Mouse (Mus musculus): ENCODE results near the gene Slc35c2. TPM values are rescaled to one million over a fixed set of nuclear protein-coding genes. Genes with fewer than 3 reads are reported as not detected.
A peak's percentile ranks its signal among the peaks of the same experiment; 100 is the strongest.

Gene Slc35c2
- polyA plus RNA-seq, 1 experiment from 2014 or later, result 135 TPM

DNA sequence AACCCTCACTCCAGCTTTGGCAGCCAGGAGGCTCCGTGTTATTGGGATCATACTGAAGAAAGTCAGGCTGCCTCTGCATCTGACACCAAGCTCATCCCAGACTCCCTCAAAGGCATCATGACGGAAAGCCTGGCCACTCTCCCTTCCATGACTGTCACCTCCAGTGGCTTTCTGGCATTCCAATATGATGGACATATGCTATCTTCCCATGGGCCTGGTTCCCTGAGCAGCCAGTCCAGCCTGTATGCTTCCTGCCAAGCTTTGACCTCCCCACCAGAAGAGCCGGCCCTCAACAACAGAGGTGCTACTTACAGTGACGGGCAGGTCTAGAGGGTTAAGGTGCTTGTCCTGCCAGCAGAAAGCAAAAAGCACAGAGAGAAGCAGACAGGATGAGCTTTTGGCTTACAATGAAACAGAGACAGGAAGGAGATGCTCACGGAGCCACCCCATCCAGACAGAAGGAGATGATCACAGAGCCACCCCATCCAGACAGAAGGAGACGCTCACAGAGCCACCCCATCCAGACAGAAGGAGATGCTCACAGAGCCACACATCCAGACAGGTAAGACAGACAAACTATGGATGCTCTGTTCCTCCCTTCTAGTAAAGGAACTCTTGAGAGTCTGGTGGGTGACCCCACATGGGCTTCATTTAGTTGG is 15.8 kb upstream of the Slc35c2 start:
- no peaks in the 10 kb centered on the region for H3K9me3 ChIP-seq (ENCODE audit: control insufficient read depth, low read length)
- H3K27ac ChIP-seq (ENCODE audit: low read length), result no peak overlapping the region
- no peak overlapping the region for H3K4me2 ChIP-seq (ENCODE audit: low read depth, low read length)
- H3K4me3 ChIP-seq (ENCODE audit: low read length), result no peak overlapping the region
- no peaks in the 10 kb centered on the region for H3K27me3 ChIP-seq (replicated peaks; ENCODE audit: control insufficient read depth, insufficient read depth, low read length)
- WGBS, result 91% methylated on average over 6 of the region's 6 CpGs
- no peak overlapping the region for H3K9ac ChIP-seq (ENCODE audit: low read depth, low read length)
- H3K4me1 ChIP-seq (ENCODE audit: control insufficient read depth, insufficient read depth, low read length), result no peaks in the 10 kb centered on the region; the same call in 1 of the 2 replicates
- no peak for ATAC-seq
- peaks cover 21% of the 10 kb centered on the region for H3K36me3 ChIP-seq (ENCODE audit: control insufficient read depth, insufficient read depth, low read length)

DNA sequence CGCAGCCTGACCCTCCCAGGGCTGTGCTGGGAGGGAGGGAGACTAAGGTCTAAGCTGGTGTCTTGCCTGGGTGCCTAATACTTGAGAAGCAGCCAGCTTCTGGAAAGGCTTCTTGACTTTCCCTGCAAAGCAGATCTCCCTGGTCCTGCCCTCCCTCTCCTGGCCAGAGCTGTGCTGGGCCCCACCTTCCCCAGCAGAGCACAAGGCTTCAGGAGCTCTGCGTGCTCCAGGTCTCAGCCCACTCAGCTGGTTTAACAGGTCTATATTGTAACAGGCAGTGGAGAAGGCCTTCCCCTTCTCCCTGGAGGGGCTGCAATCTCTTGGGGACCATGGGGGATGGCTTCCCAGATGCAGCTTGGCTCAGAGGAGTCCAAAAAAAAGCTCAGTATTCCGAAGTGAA is 13.7 kb upstream of the Slc35c2 start:
- Histone ChIP-seq H3K4me1 (ENCODE audit: control insufficient read depth, insufficient read depth, low read length) (no peaks in the 10 kb centered on the region; the same call in 1 of the 2 replicates), H3K4me3 (ENCODE audit: low read length) (no peak overlapping the region), H3K36me3 (ENCODE audit: control insufficient read depth, insufficient read depth, low read length) (peaks cover 26% of the 10 kb centered on the region), H3K4me2 (ENCODE audit: low read depth, low read length) (no peak overlapping the region), H3K9ac (ENCODE audit: low read depth, low read length) (no peak overlapping the region), H3K27me3 (replicated peaks; ENCODE audit: control insufficient read depth, insufficient read depth, low read length) (no peaks in the 10 kb centered on the region), H3K9me3 (ENCODE audit: control insufficient read depth, low read length) (no peaks in the 10 kb centered on the region), H3K27ac (ENCODE audit: low read length) (no peak overlapping the region)
- WGBS, result 70% methylated on average over 3 of the region's 3 CpGs
- no peak for ATAC-seq

DNA sequence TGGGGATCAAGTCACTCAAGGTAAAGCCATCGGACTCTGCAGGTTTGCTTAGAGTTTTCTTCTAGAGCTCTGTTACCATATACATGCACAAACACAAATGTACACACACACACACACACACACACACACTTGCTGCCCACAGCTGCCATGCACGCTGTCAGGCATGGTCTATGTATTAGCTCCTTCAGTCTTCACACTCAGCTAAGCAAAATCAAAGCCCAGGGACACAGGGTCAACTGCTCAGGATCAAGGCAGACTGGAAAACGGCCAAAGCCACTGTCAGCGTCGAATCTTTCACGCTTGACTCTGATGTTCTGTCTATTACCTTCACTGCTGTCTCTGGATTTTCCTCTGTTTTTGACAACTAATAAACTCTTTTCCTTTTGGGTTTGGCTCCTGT is 13.2 kb upstream of the Slc35c2 start:
- no peak overlapping the region for H3K9ac ChIP-seq (ENCODE audit: low read depth, low read length)
- H3K27ac ChIP-seq (ENCODE audit: low read length), result no peak overlapping the region
- H3K4me1 ChIP-seq (ENCODE audit: control insufficient read depth, insufficient read depth, low read length), result no peaks in the 10 kb centered on the region; the same call in 1 of the 2 replicates
- no peak overlapping the region for H3K4me2 ChIP-seq (ENCODE audit: low read depth, low read length)
- WGBS, result 91% methylated on average over 6 of the region's 6 CpGs
- no peaks in the 10 kb centered on the region for H3K27me3 ChIP-seq (replicated peaks; ENCODE audit: control insufficient read depth, insufficient read depth, low read length)
- no peaks in the 10 kb centered on the region for H3K9me3 ChIP-seq (ENCODE audit: control insufficient read depth, low read length)
- no peak overlapping the region for H3K4me3 ChIP-seq (ENCODE audit: low read length)
- no peak for ATAC-seq
- H3K36me3 ChIP-seq (ENCODE audit: control insufficient read depth, insufficient read depth, low read length), result peaks cover 29% of the 10 kb centered on the region

DNA sequence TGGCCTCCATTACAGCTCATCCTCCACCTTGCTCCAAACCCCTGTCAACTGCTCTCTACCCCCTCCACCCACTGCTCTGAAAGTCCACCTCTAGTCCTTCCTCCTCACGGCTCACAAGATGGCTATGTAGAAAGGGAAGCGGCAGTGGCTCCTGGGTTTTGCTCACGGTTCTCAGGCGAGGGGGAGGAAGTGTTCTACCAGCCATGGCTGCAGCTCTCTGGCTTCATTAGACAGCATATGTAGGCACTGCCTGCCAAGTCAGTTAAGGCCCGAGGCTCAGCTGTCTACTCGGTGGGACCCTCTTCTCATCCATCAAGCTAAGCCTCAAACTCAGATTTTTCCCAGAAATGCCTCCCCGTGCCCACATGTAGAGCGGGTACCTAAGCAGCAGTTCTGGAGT is 12.8 kb upstream of the Slc35c2 start:
- H3K9me3 ChIP-seq (ENCODE audit: control insufficient read depth, low read length), result no peaks in the 10 kb centered on the region
- H3K27me3 ChIP-seq (replicated peaks; ENCODE audit: control insufficient read depth, insufficient read depth, low read length), result no peaks in the 10 kb centered on the region
- H3K36me3 ChIP-seq (ENCODE audit: control insufficient read depth, insufficient read depth, low read length), result peaks cover 29% of the 10 kb centered on the region
- WGBS, result 85% methylated on average over 8 of the region's 8 CpGs
- no peak overlapping the region for H3K4me2 ChIP-seq (ENCODE audit: low read depth, low read length)
- no peak overlapping the region for H3K4me3 ChIP-seq (ENCODE audit: low read length)
- no peak overlapping the region for H3K9ac ChIP-seq (ENCODE audit: low read depth, low read length)
- H3K4me1 ChIP-seq (ENCODE audit: control insufficient read depth, insufficient read depth, low read length), result no peaks in the 10 kb centered on the region; the same call in 1 of the 2 replicates
- no peak overlapping the region for H3K27ac ChIP-seq (ENCODE audit: low read length)
- no peak for ATAC-seq

DNA sequence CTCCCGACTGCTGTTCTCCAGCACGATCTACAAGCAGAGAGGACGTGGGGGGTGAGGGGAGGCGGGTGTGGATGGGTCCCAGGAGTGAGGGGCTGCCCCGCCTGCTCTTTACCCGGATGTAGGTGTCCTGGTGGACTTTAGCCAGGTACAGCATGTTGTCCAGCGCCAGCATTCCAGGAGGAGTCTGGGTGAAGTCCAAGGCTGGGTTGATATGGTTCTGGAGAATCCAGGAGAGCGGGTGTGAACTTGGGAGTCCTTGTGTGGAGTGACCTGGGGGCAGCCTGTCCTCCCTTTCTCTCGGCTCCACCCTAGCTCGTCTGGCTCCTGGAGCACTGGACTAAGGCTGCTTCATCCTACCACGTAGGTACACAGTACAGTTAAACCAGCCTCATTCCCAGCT is 9.8 kb upstream of the Slc35c2 start:
- Histone ChIP-seq H3K9me3 (ENCODE audit: control insufficient read depth, low read length) (no peaks in the 10 kb centered on the region), H3K4me2 (ENCODE audit: low read depth, low read length) (no peak overlapping the region), H3K4me3 (ENCODE audit: low read length) (no peak overlapping the region), H3K36me3 (ENCODE audit: control insufficient read depth, insufficient read depth, low read length) (peaks cover 20% of the 10 kb centered on the region), H3K4me1 (ENCODE audit: control insufficient read depth, insufficient read depth, low read length) (no peaks in the 10 kb centered on the region; the same call in 1 of the 2 replicates), H3K27me3 (replicated peaks; ENCODE audit: control insufficient read depth, insufficient read depth, low read length) (no peaks in the 10 kb centered on the region), H3K9ac (ENCODE audit: low read depth, low read length) (0 out of 2 replicates have a peak overlapping the region, but pooled peaks have one; percentile 1), H3K27ac (ENCODE audit: low read length) (peak overlapping the region; percentile 57)
- ATAC-seq, result peak; percentile 81
- WGBS, result 83% methylated on average over 11 of the region's 11 CpGs

DNA sequence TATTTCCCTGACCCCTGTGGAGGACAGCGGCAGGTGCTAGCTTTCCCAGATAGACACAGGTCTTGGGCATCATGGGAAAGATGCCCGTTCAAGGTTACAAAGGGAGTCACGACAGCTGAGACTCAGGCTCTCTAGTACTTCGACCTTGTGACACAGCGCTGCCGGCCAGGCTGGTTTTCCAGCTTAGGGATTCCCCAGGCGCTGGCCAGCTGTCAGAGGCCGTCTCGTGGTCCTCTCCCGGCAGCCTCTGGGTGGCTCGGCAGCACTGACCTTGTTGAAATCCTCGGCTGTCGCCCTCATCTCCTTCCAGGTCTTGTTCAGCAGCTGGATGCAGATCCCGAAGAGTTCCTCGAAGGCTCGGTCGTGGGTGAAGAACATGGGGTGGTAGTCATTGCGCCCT is 8.9 kb upstream of the Slc35c2 start:
- peak overlapping the region; percentile 57; the same call in 1 of the 2 replicates for H3K27ac ChIP-seq (ENCODE audit: low read length)
- H3K27me3 ChIP-seq (replicated peaks; ENCODE audit: control insufficient read depth, insufficient read depth, low read length), result no peaks in the 10 kb centered on the region
- no peak overlapping the region for H3K4me2 ChIP-seq (ENCODE audit: low read depth, low read length)
- H3K9me3 ChIP-seq (ENCODE audit: control insufficient read depth, low read length), result no peaks in the 10 kb centered on the region
- peaks cover 22% of the 10 kb centered on the region for H3K36me3 ChIP-seq (ENCODE audit: control insufficient read depth, insufficient read depth, low read length)
- WGBS, result 88% methylated on average over 18 of the region's 18 CpGs
- H3K4me3 ChIP-seq (ENCODE audit: low read length), result no peak overlapping the region
- no peaks in the 10 kb centered on the region; the same call in 1 of the 2 replicates for H3K4me1 ChIP-seq (ENCODE audit: control insufficient read depth, insufficient read depth, low read length)
- no peak for ATAC-seq
- H3K9ac ChIP-seq (ENCODE audit: low read depth, low read length), result 0 out of 2 replicates have a peak overlapping the region, but pooled peaks have one; percentile 1

GRCm38 (mm10) chr2:165288315-165289031 is 804 bp upstream of the Slc35c2 start:
- Histone ChIP-seq H3K27ac (ENCODE audit: low read length) (peak overlapping the region; percentile 64), H3K9me3 (ENCODE audit: control insufficient read depth, low read length) (no peaks in the 10 kb centered on the region), H3K27me3 (replicated peaks; ENCODE audit: control insufficient read depth, insufficient read depth, low read length) (no peaks in the 10 kb centered on the region), H3K4me2 (ENCODE audit: low read depth, low read length) (peak overlapping the region; percentile 82), H3K36me3 (ENCODE audit: control insufficient read depth, insufficient read depth, low read length) (peaks cover 20% of the 10 kb centered on the region), H3K9ac (ENCODE audit: low read depth, low read length) (peak overlapping the region; percentile 81), H3K4me3 (ENCODE audit: low read length) (peak overlapping the region; percentile 79), H3K4me1 (ENCODE audit: control insufficient read depth, insufficient read depth, low read length) (peaks cover 23% of the 10 kb centered on the region)
- peak; percentile 25; the same call in 1 of the 2 replicates for ATAC-seq
- 55% methylated on average over 18 of the region's 18 CpGs for whole genome bisulfite sequencing

DNA sequence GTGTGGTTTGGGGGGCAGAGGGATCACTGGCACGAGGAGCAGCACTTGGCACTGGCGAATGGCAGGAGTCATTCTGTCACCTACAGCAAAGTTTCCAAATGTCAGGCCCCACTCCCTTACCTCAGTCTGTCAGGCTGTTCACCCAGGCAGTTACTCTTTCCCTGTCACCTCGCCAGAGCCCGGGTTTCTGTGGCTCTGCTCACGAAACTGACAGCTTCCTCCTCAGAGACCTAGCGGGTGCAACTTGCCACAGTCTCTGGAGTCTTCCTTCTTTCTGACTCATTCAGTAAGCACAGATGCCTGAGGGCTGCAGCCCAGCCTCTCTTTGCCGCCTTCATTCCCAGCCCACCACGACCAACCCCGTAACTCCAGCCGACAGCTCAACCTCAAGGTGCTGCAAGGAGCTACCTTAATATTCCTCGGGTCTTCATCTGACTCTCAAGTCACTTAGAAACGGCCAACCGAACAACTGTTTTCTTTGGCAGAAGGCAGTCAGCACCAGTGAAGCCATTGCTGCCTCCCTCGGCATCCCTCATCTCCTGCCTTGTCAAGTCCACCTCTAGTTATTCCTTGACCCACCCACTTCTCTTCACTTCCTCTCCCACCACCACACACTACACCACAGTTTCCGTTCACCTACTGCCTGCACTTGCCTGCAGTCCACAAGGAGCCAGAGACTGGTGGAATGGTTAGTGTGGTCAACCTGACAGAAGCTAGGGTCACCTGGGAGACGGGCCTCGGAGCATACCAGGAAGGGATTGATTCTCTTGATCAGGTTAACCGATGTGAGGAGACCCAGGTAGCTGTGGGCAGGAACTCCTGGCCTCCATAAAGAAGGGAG is 1.1 kb downstream of the Slc35c2 start:
- ATAC-seq, result no peak

DNA sequence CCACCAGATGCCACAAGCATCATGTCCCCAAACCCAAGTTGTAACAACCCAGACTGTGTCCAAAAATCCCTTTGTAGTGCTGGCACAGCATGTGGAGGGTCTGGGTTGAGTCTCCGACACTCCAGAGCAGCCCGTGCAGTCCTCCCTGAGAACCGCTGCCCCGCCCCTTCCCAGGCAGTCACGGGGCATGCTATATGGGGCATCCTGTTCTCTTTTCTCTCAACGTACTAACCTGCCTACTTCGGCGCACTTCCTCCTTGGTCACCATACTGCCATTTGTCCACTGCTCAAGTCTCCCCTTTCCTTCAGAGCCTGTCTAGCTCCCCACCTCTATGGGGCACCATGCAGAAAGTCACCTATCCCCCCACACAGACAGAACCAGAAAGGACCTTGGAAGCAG is 2.0 kb downstream of the Slc35c2 start:
- WGBS, result 85% methylated on average over 8 of the region's 8 CpGs
- H3K27me3 ChIP-seq (replicated peaks; ENCODE audit: control insufficient read depth, insufficient read depth, low read length), result no peaks in the 10 kb centered on the region

More for the DNA sequence above, 1.1 kb downstream of the Slc35c2 start:
- Histone ChIP-seq H3K9me3 (ENCODE audit: control insufficient read depth, low read length) (no peaks in the 10 kb centered on the region), H3K9ac (ENCODE audit: low read depth, low read length) (peak overlapping the region; percentile 81), H3K4me3 (ENCODE audit: low read length) (peak overlapping the region; percentile 79), H3K36me3 (ENCODE audit: control insufficient read depth, insufficient read depth, low read length) (peaks cover 18% of the 10 kb centered on the region), H3K27me3 (replicated peaks; ENCODE audit: control insufficient read depth, insufficient read depth, low read length) (no peaks in the 10 kb centered on the region), H3K4me1 (ENCODE audit: control insufficient read depth, insufficient read depth, low read length) (peaks cover 33% of the 10 kb centered on the region), H3K27ac (ENCODE audit: low read length) (peak overlapping the region; percentile 75), H3K4me2 (ENCODE audit: low read depth, low read length) (peak overlapping the region; percentile 82)
- 57% methylated on average over 18 of the region's 18 CpGs for WGBS

More for the DNA sequence above, 2.0 kb downstream of the Slc35c2 start:
- Histone ChIP-seq H3K4me1 (ENCODE audit: control insufficient read depth, insufficient read depth, low read length) (peaks cover 33% of the 10 kb centered on the region), H3K36me3 (ENCODE audit: control insufficient read depth, insufficient read depth, low read length) (peaks cover 17% of the 10 kb centered on the region), H3K4me2 (ENCODE audit: low read depth, low read length) (peak overlapping the region; percentile 82; the same call in 1 of the 2 replicates), H3K4me3 (ENCODE audit: low read length) (peak overlapping the region; percentile 7; the same call in 1 of the 2 replicates), H3K27ac (ENCODE audit: low read length) (peak overlapping the region; percentile 75; the same call in 1 of the 2 replicates), H3K9ac (ENCODE audit: low read depth, low read length) (peak overlapping the region; percentile 43), H3K9me3 (ENCODE audit: control insufficient read depth, low read length) (no peaks in the 10 kb centered on the region)
- ATAC-seq, result no peak
